Mouse (Mus musculus) midbrain, postnatal 0 days (tissue): ENCODE measurements around the gene Fam198a. TPM values are rescaled to one million over a fixed set of nuclear protein-coding genes. Genes with fewer than 3 reads are reported as not detected.
A peak's percentile ranks its signal among the peaks of the same experiment; 100 is the strongest.

Experiments used
- ATAC-seq: fragments of 200-750 bp; cut with Nextera tagmentation; 2 replicates; pipeline ENCODE4 v1.8.0; 2017; ENCODE audit warnings: moderate number of reproducible peaks, mild to moderate bottlenecking, moderate TSS enrichment, moderate library complexity; ENCODE audit not compliant: low FRiP score
- DNase-seq: peaks from one replicate; pipeline ENCODE4 v3.0.0-alpha.2; 2015; ENCODE audit warnings: low spot score
- H3K27ac ChIP-seq: fragments of 300-500 bp; sonication (generic); 2 replicates; pipeline ENCODE4 v1.5.1; 2014; ENCODE audit warnings: low read depth, mild to moderate bottlenecking, low read length, mixed read lengths
- H3K27me3 ChIP-seq: fragments of 300-500 bp; sonication (generic); 2 replicates; pipeline ENCODE4 v1.6.1; 2014; ENCODE audit warnings: low read length, control low read depth, mixed read lengths; ENCODE audit not compliant: insufficient read depth
- H3K36me3 ChIP-seq: fragments of 300-500 bp; sonication (generic); 2 replicates; pipeline ENCODE4 v1.6.1; 2014; ENCODE audit warnings: low read length, control low read depth, mixed read lengths; ENCODE audit not compliant: insufficient read depth
- H3K4me1 ChIP-seq: fragments of 300-500 bp; sonication (generic); 2 replicates; pipeline ENCODE4 v1.6.1; 2014; ENCODE audit warnings: mild to moderate bottlenecking, control low read depth, antibody characterized with exemption, low read length, mixed read lengths; ENCODE audit not compliant: insufficient read depth
- H3K4me2 ChIP-seq: fragments of 300-500 bp; sonication (generic); 2 replicates; pipeline ENCODE4 v1.6.1; 2014; ENCODE audit warnings: low read depth, mild to moderate bottlenecking, low read length, mixed read lengths; ENCODE audit not compliant: poor library complexity, severe bottlenecking
- H3K4me3 ChIP-seq: fragments of 300-500 bp; sonication (generic); 2 replicates; pipeline ENCODE4 v1.5.1; 2014; ENCODE audit warnings: low read depth, mild to moderate bottlenecking, low read length, moderate library complexity
- H3K9ac ChIP-seq: fragments of 300-500 bp; sonication (generic); replicated peaks from 2 replicates; pipeline ENCODE4 v1.6.1; 2014; ENCODE audit warnings: mild to moderate bottlenecking, low read length, moderate library complexity, mixed read lengths; ENCODE audit not compliant: poor library complexity, severe bottlenecking
- H3K9me3 ChIP-seq: fragments of 300-500 bp; sonication (generic); 2 replicates; pipeline ENCODE4 v1.6.1; 2016; ENCODE audit warnings: low read length, control low read depth
- CTCF ChIP-seq: IDR thresholded peaks from 2 replicates; pipeline ENCODE4 v1.5.1; 2016; ENCODE audit warnings: antibody characterized with exemption, mild to moderate bottlenecking
- WGBS: fragments of 180-500 bp; shearing (Covaris S2); extraction: QIAGEN DNeasy Blood & Tissue Kit; methylation state at CpG from one replicate; pipeline ENCODE4 v1.1.7; 2014; 5-methylcytosine and 5-hydroxymethylcytosine counted together
- polyA plus RNA-seq: library from polyadenylated mRNA; unstranded; fragments of >200 nt; fragmentation: Nextera tagmentation; extraction: Ambion mirVana; gene quantifications from 2 replicates; pipeline ENCODE4 v1.2.1, GENCODE M21; 2015
- total RNA-seq: library from RNA; depleted of rRNA; stranded (reverse); fragments of >200 nt; gene quantifications from 2 replicates; pipeline ENCODE4 v1.2.3, GENCODE M21; 2014

Gene Fam198a
- total and polyA plus RNA-seq, 2 experiments from 2014 or later, result 2.1 to 4.8 TPM

DNA sequence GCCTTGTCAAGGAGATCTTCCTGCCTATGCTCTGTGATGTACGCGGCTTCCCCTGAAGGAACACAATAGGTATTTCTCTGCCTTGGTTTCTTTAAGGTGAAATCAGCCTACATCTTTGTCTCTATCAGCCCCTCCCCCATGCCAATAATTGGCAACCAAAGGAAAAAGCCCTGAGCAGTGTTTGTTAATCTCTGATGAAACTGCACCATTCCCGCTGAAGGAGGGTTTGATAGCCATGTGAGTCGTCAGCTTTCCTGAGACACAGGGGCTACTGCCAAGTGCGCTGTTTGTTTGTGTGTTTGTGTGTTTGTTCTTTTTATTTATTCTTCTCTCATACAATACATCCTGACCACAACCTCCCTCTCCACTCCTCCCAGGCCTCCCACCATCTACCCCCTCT is 26.9 kb upstream of the Fam198a start:
- Histone ChIP-seq H3K4me1 (no peaks in the 10 kb centered on the region), H3K27ac (no peak overlapping the region), H3K36me3 (no peaks in the 10 kb centered on the region), H3K4me2 (no peak overlapping the region), H3K9ac (no peak overlapping the region), H3K27me3 (no peaks in the 10 kb centered on the region; the same call in 1 of the 2 replicates), H3K9me3 (no peaks in the 10 kb centered on the region), H3K4me3 (no peak overlapping the region)
- no peak for TF ChIP-seq CTCF
- DNase-seq, result no peak
- no peak for ATAC-seq
- 65% methylated on average over 5 of the region's 5 CpGs for WGBS

DNA sequence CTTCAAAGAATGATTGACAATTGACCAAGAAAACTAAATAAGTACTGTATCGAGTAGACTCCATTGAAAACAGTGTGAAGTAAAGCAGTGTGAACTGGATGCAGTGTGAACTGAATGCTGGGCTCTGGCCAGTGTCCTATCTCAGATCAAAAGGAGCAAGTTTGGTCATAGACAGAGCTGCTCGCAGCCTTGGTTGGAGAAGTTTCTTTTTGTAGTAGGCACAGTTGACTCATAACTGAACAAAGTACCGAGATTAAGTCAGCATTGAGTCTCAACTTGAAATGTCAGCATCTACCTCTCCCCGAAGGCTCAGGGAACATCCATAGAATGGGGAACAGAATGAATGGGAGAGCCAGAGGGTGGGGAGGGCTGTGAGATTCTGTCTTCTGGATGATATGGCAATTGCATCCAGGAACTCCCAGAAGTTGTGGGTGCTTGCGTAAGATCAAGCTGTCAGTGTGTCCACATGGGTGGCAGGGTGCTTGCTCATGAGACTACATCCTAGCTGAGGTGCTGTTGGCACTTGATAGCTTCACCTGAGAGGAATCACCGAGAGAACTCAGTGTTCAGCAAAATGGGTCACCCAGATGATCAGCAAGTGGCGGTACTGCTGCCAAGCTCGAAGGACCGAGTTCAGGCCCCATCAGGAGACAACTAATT is 25.8 kb upstream of the Fam198a start:
- ATAC-seq (no peak), DNase-seq (no peak)
- no peak overlapping the region for H3K27ac ChIP-seq
- no peaks in the 10 kb centered on the region for H3K4me1 ChIP-seq
- H3K9ac ChIP-seq, result no peak overlapping the region
- no peaks in the 10 kb centered on the region for H3K36me3 ChIP-seq
- no peak overlapping the region for H3K4me3 ChIP-seq
- 86% methylated on average over 9 of the region's 9 CpGs for WGBS
- no peaks in the 10 kb centered on the region; the same call in 1 of the 2 replicates for H3K27me3 ChIP-seq
- TF ChIP-seq CTCF, result no peak
- H3K9me3 ChIP-seq, result no peaks in the 10 kb centered on the region
- H3K4me2 ChIP-seq, result no peak overlapping the region

DNA sequence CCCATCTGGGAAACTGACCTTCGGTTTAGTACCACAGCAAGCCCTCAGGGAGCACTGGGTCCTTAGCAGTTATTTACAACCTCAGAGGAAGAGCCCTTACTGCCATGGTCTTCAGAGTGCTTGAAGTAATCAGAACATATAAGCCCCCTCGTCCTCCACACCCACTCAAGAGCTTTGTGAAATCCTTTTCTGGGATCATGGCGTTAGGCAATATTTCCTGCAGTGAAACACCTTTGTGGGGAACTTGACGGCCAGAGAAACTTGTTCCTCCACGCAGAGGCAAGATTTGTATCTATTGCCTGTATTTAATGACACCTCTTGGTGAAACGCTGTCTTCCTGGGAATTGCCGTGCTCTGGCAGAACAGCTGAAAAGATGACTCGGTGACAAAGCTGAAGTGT is 24.8 kb upstream of the Fam198a start:
- Histone ChIP-seq H3K4me2 (no peak overlapping the region), H3K9ac (no peak overlapping the region), H3K4me1 (no peaks in the 10 kb centered on the region), H3K27me3 (no peaks in the 10 kb centered on the region; the same call in 1 of the 2 replicates), H3K4me3 (no peak overlapping the region), H3K9me3 (no peaks in the 10 kb centered on the region), H3K36me3 (no peaks in the 10 kb centered on the region), H3K27ac (no peak overlapping the region)
- no peak for DNase-seq
- no peak for ATAC-seq
- TF ChIP-seq CTCF, result no peak
- 81% methylated on average over 8 of the region's 8 CpGs for WGBS

DNA sequence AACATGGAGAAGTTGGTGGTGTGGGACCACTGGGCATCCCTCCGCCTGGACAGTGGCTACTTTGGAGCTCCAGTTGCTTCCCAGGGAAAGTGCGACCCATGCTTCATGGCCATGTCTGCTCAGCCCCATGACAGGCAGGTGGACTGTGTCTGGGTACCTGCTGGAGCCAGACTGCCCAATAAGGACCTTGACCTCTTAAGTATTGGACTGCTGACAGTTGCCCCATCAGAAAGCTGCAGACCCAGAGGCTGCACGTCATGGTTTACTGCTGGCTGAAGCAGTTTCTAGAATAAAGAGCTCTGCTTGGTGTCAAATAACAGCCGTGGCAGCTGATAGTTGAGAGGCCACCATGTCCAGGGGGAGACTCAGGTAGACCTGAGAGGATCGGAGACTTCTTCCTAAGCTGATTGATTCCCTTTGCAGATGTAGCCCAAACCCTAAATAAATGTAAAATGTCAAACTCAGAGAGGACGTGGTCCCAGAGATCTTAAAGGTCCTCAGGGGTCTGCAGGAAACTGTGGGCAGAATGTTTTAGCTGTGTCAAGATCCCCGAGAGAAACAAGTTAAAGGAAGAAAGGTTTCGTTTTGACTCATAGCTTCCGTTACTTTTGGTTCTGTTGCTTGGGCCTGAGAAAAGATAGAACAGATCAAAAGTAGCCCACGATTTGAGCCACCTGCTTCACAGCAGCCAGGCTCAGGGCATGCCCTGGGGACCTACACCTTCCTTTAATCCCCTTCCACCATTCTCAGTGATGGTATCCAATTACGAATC is 24.0 kb upstream of the Fam198a start:
- H3K36me3 ChIP-seq, result no peaks in the 10 kb centered on the region
- H3K9ac ChIP-seq, result no peak overlapping the region
- WGBS, result 63% methylated on average over 11 of the region's 11 CpGs
- DNase-seq (no peak), ATAC-seq (no peak)
- H3K4me1 ChIP-seq, result no peaks in the 10 kb centered on the region
- H3K27me3 ChIP-seq, result no peaks in the 10 kb centered on the region; the same call in 1 of the 2 replicates
- TF ChIP-seq CTCF, result no peak
- no peak overlapping the region for H3K4me2 ChIP-seq
- H3K9me3 ChIP-seq, result no peaks in the 10 kb centered on the region
- H3K27ac ChIP-seq, result no peak overlapping the region
- H3K4me3 ChIP-seq, result no peak overlapping the region

DNA sequence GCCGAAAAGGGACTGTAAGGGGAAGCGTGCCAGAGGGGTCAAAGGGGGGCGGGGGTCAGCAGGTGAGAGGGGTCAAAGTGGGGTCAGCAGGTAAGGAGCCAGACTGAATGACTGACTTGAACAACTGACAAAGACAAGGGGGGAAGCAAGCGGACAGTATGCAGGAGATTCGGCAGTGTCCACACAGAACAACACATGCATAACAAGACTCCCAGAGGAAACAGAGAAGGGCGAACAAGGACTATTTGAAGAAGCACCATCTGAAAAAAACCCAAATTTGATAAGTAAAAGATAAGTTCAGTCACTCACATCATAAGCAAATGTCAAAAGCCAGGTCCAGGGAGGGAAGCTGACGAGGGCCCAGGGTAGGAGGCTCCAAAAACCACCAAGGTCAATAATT is 23.1 kb upstream of the Fam198a start:
- TF ChIP-seq CTCF, result no peak
- no peak overlapping the region for H3K9ac ChIP-seq
- no peak for ATAC-seq
- H3K27me3 ChIP-seq, result no peaks in the 10 kb centered on the region; the same call in 1 of the 2 replicates
- 83% methylated on average over 7 of the region's 7 CpGs for WGBS
- H3K4me3 ChIP-seq, result no peak overlapping the region
- H3K36me3 ChIP-seq, result no peaks in the 10 kb centered on the region
- DNase-seq, result no peak
- no peaks in the 10 kb centered on the region for H3K9me3 ChIP-seq
- no peak overlapping the region for H3K27ac ChIP-seq
- no peak overlapping the region for H3K4me2 ChIP-seq
- H3K4me1 ChIP-seq, result no peaks in the 10 kb centered on the region

DNA sequence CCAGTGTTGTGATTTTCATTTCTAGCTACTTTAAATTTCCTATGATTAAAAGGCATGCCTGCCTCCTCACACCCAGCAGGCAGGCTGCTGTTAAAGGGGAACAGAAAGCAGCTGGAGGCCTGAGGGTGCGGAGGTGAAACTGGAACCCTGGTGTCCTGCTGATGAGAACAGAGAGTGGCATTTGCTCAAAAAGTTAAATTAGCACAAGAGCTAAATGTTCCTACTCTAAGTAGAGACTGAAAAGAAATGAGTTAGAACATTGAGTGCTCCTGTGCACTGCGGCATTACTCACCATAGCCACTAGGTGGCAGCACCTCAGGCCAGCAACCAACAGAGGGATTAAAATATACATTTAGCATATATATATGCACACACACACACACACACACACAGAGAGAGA is 22.3 kb upstream of the Fam198a start:
- peak; percentile 28 for DNase-seq
- Histone ChIP-seq H3K27me3 (no peaks in the 10 kb centered on the region; the same call in 1 of the 2 replicates), H3K36me3 (no peaks in the 10 kb centered on the region), H3K9ac (no peak overlapping the region), H3K4me1 (no peaks in the 10 kb centered on the region), H3K27ac (no peak overlapping the region), H3K4me2 (no peak overlapping the region), H3K4me3 (no peak overlapping the region), H3K9me3 (no peaks in the 10 kb centered on the region)
- WGBS, result 19% methylated on average over 2 of the region's 2 CpGs
- TF ChIP-seq CTCF, result peak; percentile 91
- ATAC-seq, result no peak
